ENCODE assay signal across 8 mouse cellular contexts in genomic region chr12:8698895-8699294, GRCm38 (mm10). TPM values are rescaled to one million over a fixed set of nuclear protein-coding genes. Genes with fewer than 3 reads are reported as not detected.
DNase-seq lines count a peak whose midpoint lies in the region; ATAC-seq and TF ChIP-seq lines count a peak whose summit lies in the region.

No protein-coding gene starts in this region.

- TF ChIP-seq CTCF in cerebellum, adult 2 months (IDR thresholded peaks at IDR 0.05; ENCODE audit: borderline replicate concordance, insufficient read depth, low read depth, low read length), result peak; percentile 78
- peak; percentile 68 for TF ChIP-seq CTCF in lung, embryonic 14.5 days (IDR thresholded peaks at IDR 0.05; ENCODE audit: low read depth)

- no peak for TF ChIP-seq POLR2A in cerebellum, adult 2 months (IDR thresholded peaks at IDR 0.05; ENCODE audit: borderline replicate concordance, insufficient read depth, low read length)

- no peak overlapping the region for H3K4me2 ChIP-seq in forebrain, embryonic 13.5 days
- H3K4me2 ChIP-seq in forebrain, embryonic 11.5 days (ENCODE audit: low read depth, low read length, severe bottlenecking), result no peak overlapping the region
- H3K4me2 ChIP-seq in lung, embryonic 14.5 days, result no peak overlapping the region

- H3K27ac ChIP-seq in forebrain, embryonic 13.5 days, result no peak overlapping the region
- no peak overlapping the region for H3K27ac ChIP-seq in forebrain, embryonic 11.5 days (ENCODE audit: low read depth, low read length)
- no peak overlapping the region for H3K27ac ChIP-seq in cerebellum, adult 2 months (ENCODE audit: insufficient read depth, low read length)
- H3K27ac ChIP-seq in lung, embryonic 14.5 days (ENCODE audit: low read depth), result no peak overlapping the region

- peaks cover 11% of the 10 kb centered on the region; the same call in 1 of the 2 replicates for H3K36me3 ChIP-seq in forebrain, embryonic 13.5 days (ENCODE audit: poor library complexity, severe bottlenecking)
- H3K36me3 ChIP-seq in forebrain, embryonic 11.5 days (ENCODE audit: control insufficient read depth, insufficient read depth, low read length), result no peaks in the 10 kb centered on the region; the same call in 1 of the 2 replicates
- H3K36me3 ChIP-seq in lung, embryonic 14.5 days (ENCODE audit: insufficient read depth), result peaks cover 18% of the 10 kb centered on the region; the same call in 1 of the 2 replicates

- no peaks in the 10 kb centered on the region for H3K9me3 ChIP-seq in forebrain, embryonic 13.5 days (replicated peaks)
- no peaks in the 10 kb centered on the region for H3K9me3 ChIP-seq in forebrain, embryonic 11.5 days (ENCODE audit: control insufficient read depth, low read length)
- no peaks in the 10 kb centered on the region for H3K9me3 ChIP-seq in lung, embryonic 14.5 days (ENCODE audit: low read depth, low read length)

- no peaks in the 10 kb centered on the region for H3K27me3 ChIP-seq in forebrain, embryonic 13.5 days
- H3K27me3 ChIP-seq in forebrain, embryonic 11.5 days (ENCODE audit: control insufficient read depth, insufficient read depth, low read length), result no peaks in the 10 kb centered on the region
- H3K27me3 ChIP-seq in cerebellum, adult 2 months (ENCODE audit: control insufficient read depth, insufficient read depth, low read length), result no peaks in the 10 kb centered on the region
- no peaks in the 10 kb centered on the region for H3K27me3 ChIP-seq in lung, embryonic 14.5 days (ENCODE audit: insufficient read depth, low read length)

- intact Hi-C loops in heart, postnatal 36 days (cut with DNase I), result loop anchor here (2.0 to 10.0 kb wide), 3 partner anchors 182 to 384 kb away; partner anchors contain the start of gene Hs1bp3

- no peak overlapping the region for H3K4me3 ChIP-seq in forebrain, embryonic 13.5 days
- no peak overlapping the region for H3K4me3 ChIP-seq in forebrain, embryonic 11.5 days (ENCODE audit: low read depth, low read length)
- no peak overlapping the region for H3K4me3 ChIP-seq in cerebellum, adult 2 months (replicated peaks; ENCODE audit: insufficient read depth, low read depth, low read length)
- no peak overlapping the region for H3K4me3 ChIP-seq in lung, embryonic 14.5 days (ENCODE audit: low read depth, low read length)

- H3K4me1 ChIP-seq in forebrain, embryonic 13.5 days, result no peaks in the 10 kb centered on the region; the same call in 1 of the 2 replicates
- no peaks in the 10 kb centered on the region for H3K4me1 ChIP-seq in forebrain, embryonic 11.5 days (replicated peaks; ENCODE audit: control insufficient read depth, insufficient read depth, low read length)
- H3K4me1 ChIP-seq in cerebellum, adult 2 months (ENCODE audit: control insufficient read depth, insufficient read depth, low read length), result no peaks in the 10 kb centered on the region
- no peaks in the 10 kb centered on the region for H3K4me1 ChIP-seq in lung, embryonic 14.5 days (ENCODE audit: insufficient read depth)

- WGBS in forebrain, embryonic 13.5 days, result 69% methylated on average over 2 of the region's 2 CpGs
- 69% methylated on average over 2 of the region's 2 CpGs for WGBS in forebrain, embryonic 11.5 days
- 48% methylated on average over 2 of the region's 2 CpGs for WGBS in cerebellum, adult 2 months
- 65% methylated on average over 2 of the region's 2 CpGs for WGBS in lung, embryonic 14.5 days

- ATAC-seq in forebrain, embryonic 13.5 days, result 0 out of 2 replicates have a peak, but pooled peaks have one; percentile 43
- ATAC-seq in forebrain, embryonic 11.5 days (replicated peaks; ENCODE audit: low FRiP score), result no peak
- no peak for ATAC-seq in lung, embryonic 14.5 days (ENCODE audit: insufficient read depth)

- DNase-seq in forebrain, embryonic 11.5 days (ENCODE audit: low spot score), result no peak
- DNase-seq in ovary, postnatal 36 days (ENCODE audit: low spot score), result peak; percentile 25
- no peak for DNase-seq in ovary, postnatal 10 days (ENCODE audit: low spot score)
- peak; percentile 48 to 51 for DNase-seq in cerebellum, adult 2 months
- DNase-seq in heart, postnatal 36 days, result peak; percentile 27 to 55
- DNase-seq in lung, embryonic 14.5 days, result peak; percentile 73
- DNase-seq in skeletal muscle tissue, adult 2 months (ENCODE audit: low read depth, low spot score), result peak; percentile 9

- no peak overlapping the region for H3K9ac ChIP-seq in forebrain, embryonic 13.5 days
- no peak overlapping the region for H3K9ac ChIP-seq in forebrain, embryonic 11.5 days (ENCODE audit: low read length)
- no peak overlapping the region for H3K9ac ChIP-seq in lung, embryonic 14.5 days

RNA-seq across cellular contexts. Expression of gene Pum2, which starts 25.0 kb away (rescaled TPM):
- 70.5 and 77.7 TPM in 2 replicates for polyA plus RNA-seq in forebrain, embryonic 13.5 days (2015; fragmentation: Nextera tagmentation; extraction: Ambion mirVana)
- polyA plus RNA-seq in forebrain, embryonic 11.5 days (2014; fragmentation: Nextera tagmentation; extraction: Ambion mirVana), result 101 and 106 TPM in 2 replicates
- polyA plus RNA-seq in cerebellum, adult 2 months (2012; rRNA removed), result 65.1 and 69.8 TPM in 2 replicates
- total RNA-seq in heart, postnatal 36 days (2021), result 100 to 1,000 TPM; 125 to 141 TPM
- 64.2 and 64.5 TPM in 2 replicates for polyA plus RNA-seq in lung, embryonic 14.5 days (2014; fragmentation: Nextera tagmentation; extraction: Ambion mirVana)

Comparison
In these comparisons a context has a peak if more than half of its experiments do, and no peak if none do; other contexts are left out.
1. DNase-seq: peak in ovary, postnatal 36 days (single experiment), cerebellum, adult 2 months (2 of 2), heart, postnatal 36 days (2 of 2), lung, embryonic 14.5 days (single experiment) and skeletal muscle tissue, adult 2 months (single experiment); none in forebrain, embryonic 11.5 days (single experiment) and ovary, postnatal 10 days (single experiment).